ENCODE assay signal across 8 mouse cellular contexts in genomic region chr11:88357325-88357724, GRCm38 (mm10).
A peak's percentile ranks its signal among the peaks of the same experiment; 100 is the strongest.
DNase-seq lines count a peak whose midpoint lies in the region; ATAC-seq and TF ChIP-seq lines count a peak whose summit lies in the region.

No protein-coding gene starts in this region.

- no peak for TF ChIP-seq CTCF in testis, adult 2 months (IDR thresholded peaks at IDR 0.05; ENCODE audit: control insufficient read depth, insufficient read depth, insufficient replicate concordance, low read depth, low read length)

- 50% methylated on average over 9 of the region's 9 CpGs for WGBS in heart, embryonic 11.5 days (ENCODE audit: insufficient replicate concordance)
- 50% methylated on average over 9 of the region's 9 CpGs for WGBS in liver, embryonic 15.5 days (ENCODE audit: insufficient replicate concordance)

- no peaks in the 10 kb centered on the region for H3K27me3 ChIP-seq in heart, embryonic 11.5 days (ENCODE audit: control insufficient read depth, insufficient read depth, low read length)
- H3K27me3 ChIP-seq in testis, adult 2 months (ENCODE audit: control insufficient read depth, insufficient read depth, low read length) = no peaks in the 10 kb centered on the region
- H3K27me3 ChIP-seq in liver, embryonic 15.5 days = no peaks in the 10 kb centered on the region

- intact Hi-C loops in heart, postnatal 10 days (cut with DNase I) = no loop called here

- no peak overlapping the region for H3K4me3 ChIP-seq in heart, embryonic 11.5 days (ENCODE audit: low read depth, low read length)
- H3K4me3 ChIP-seq in testis, adult 2 months (ENCODE audit: control insufficient read depth, low read depth, low read length) = no peak overlapping the region
- no peak overlapping the region for H3K4me3 ChIP-seq in liver, embryonic 15.5 days (replicated peaks)

- H3K9ac ChIP-seq in heart, embryonic 11.5 days (ENCODE audit: low read depth, low read length) = no peak overlapping the region
- H3K9ac ChIP-seq in liver, embryonic 15.5 days = no peak overlapping the region

- 0 out of 2 replicates have a peak, but pooled peaks cover 5% of the 10 kb centered on the region for H3K36me3 ChIP-seq in heart, embryonic 11.5 days (ENCODE audit: control insufficient read depth, insufficient read depth, low read length)
- no peaks in the 10 kb centered on the region for H3K36me3 ChIP-seq in testis, adult 2 months (ENCODE audit: control insufficient read depth, insufficient read depth, low read length)
- no peaks in the 10 kb centered on the region for H3K36me3 ChIP-seq in liver, embryonic 15.5 days (replicated peaks)

- H3K9me3 ChIP-seq in heart, embryonic 11.5 days (replicated peaks; ENCODE audit: control insufficient read depth, low read length) = no peaks in the 10 kb centered on the region
- H3K9me3 ChIP-seq in liver, embryonic 15.5 days (replicated peaks) = no peaks in the 10 kb centered on the region

- H3K4me1 ChIP-seq in heart, embryonic 11.5 days (ENCODE audit: control insufficient read depth, insufficient read depth, low read length) = peaks cover 48% of the 10 kb centered on the region
- H3K4me1 ChIP-seq in testis, adult 2 months (ENCODE audit: control insufficient read depth, insufficient read depth, low read length) = peaks cover 15% of the 10 kb centered on the region
- peaks cover 44% of the 10 kb centered on the region for H3K4me1 ChIP-seq in liver, embryonic 15.5 days (replicated peaks)

- no peak for DNase-seq in heart, postnatal 10 days
- no peak for DNase-seq in testis, postnatal 14 days (ENCODE audit: low spot score)
- no peak for DNase-seq in urinary bladder, postnatal 14 days (ENCODE audit: low spot score)
- DNase-seq in frontal cortex, adult 2 months (ENCODE audit: extremely low spot score in 1 of 2, low spot score in 1 of 2) = no peak

- H3K4me2 ChIP-seq in heart, embryonic 11.5 days = peak overlapping the region; percentile 1; the same call in 1 of the 2 replicates
- no peak overlapping the region for H3K4me2 ChIP-seq in liver, embryonic 15.5 days

- no peak for TF ChIP-seq POLR2A in testis, adult 2 months (IDR thresholded peaks at IDR 0.05; ENCODE audit: control insufficient read depth, low read depth, low read length)

- peak overlapping the region; percentile 6 for H3K27ac ChIP-seq in heart, embryonic 11.5 days (ENCODE audit: low read depth, low read length)
- peak overlapping the region; percentile 3; the same call in 1 of the 2 replicates for H3K27ac ChIP-seq in testis, adult 2 months (ENCODE audit: control insufficient read depth, insufficient read depth, low read depth, low read length)
- no peak overlapping the region for H3K27ac ChIP-seq in liver, embryonic 15.5 days (replicated peaks)

- no peak for ATAC-seq in heart, embryonic 11.5 days (replicated peaks; ENCODE audit: insufficient number of reproducible peaks, low FRiP score, low TSS enrichment)
- ATAC-seq in liver, embryonic 15.5 days (ENCODE audit: insufficient read depth) = peak; percentile 50; the same call in 1 of the 2 replicates
- no peak for ATAC-seq in megakaryocyte-erythroid progenitor cell, adult 5-6 weeks (replicated peaks; ENCODE audit: low FRiP score, low TSS enrichment, poor library complexity, severe bottlenecking)
